Mouse (Mus musculus) cerebellum, postnatal 10 days (tissue): ENCODE data around the gene Mettl1.

Source experiments
- DNase-seq, 2 experiments: peaks; one replicate each; pipeline ENCODE4 v3.0.0; 2021; ENCODE audit warnings: mixed read lengths in 2 of 2

Gene Mettl1

GRCm38 (mm10) chr10:127085633-127086032 lies 44.4 kb downstream of the Mettl1 start:
- DNase-seq: peak in 1 of 2 experiments; percentile 11

GRCm38 (mm10) chr10:127090560-127091411 lies 49.6 kb downstream of the Mettl1 start:
- DNase-seq: peak; percentile 72 to 76

GRCm38 (mm10) chr10:127091507-127092396 lies 50.5 kb downstream of the Mettl1 start:
- DNase-seq: peak; percentile 62 to 65

- DNase-seq: no peak
These were observed 51.5 kb downstream of the Mettl1 start for GRCm38 (mm10) chr10:127092742-127093141.

GRCm38 (mm10) chr10:127094382-127094802 lies 53.2 kb downstream of the Mettl1 start:
- DNase-seq: peak; percentile 40 to 56
